Mouse (Mus musculus): ENCODE measurements around the gene Slc35a5. TPM values are rescaled to one million over a fixed set of nuclear protein-coding genes. Genes with fewer than 3 reads are reported as not detected.
A peak's percentile ranks its signal among the peaks of the same experiment; 100 is the strongest.

The Slc35a5 gene
- total and polyA plus RNA-seq, 2 experiments from 2014 or later = 11.6 to 47.7 TPM

DNA sequence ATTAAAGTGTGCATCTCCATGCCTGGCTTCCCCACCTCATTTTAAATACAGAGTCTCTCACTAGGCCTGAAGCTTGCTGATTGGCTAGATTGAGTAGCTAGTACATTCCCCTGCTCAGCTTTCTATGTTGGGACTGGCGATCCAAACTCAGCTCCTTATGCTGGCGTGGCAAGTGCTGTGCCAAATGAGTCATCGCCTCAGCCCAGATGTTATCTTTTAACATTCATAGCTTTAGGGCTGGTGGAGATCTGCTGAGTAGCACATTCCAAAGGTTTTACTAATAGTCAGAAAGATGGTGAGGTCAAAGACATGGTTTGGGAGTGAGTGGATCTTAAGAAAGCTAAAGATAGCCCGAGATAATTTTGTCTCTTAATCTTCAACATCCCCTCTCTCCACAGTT is 48.0 kb downstream of the Slc35a5 start:
- Histone ChIP-seq H3K27me3 (ENCODE audit: control insufficient read depth, insufficient read depth, low read length) (no peaks in the 10 kb centered on the region), H3K4me1 (ENCODE audit: control insufficient read depth, insufficient read depth) (peaks cover 10% of the 10 kb centered on the region), H3K4me2 (ENCODE audit: low read depth, low read length) (no peak overlapping the region), H3K9me3 (replicated peaks; ENCODE audit: control insufficient read depth, low read length) (no peaks in the 10 kb centered on the region), H3K36me3 (replicated peaks; ENCODE audit: control insufficient read depth, insufficient read depth, low read length) (0 out of 2 replicates have a peak, but pooled peaks cover 8% of the 10 kb centered on the region), H3K9ac (replicated peaks; ENCODE audit: low read depth, low read length) (no peak overlapping the region), H3K4me3 (ENCODE audit: low read depth, low read length) (no peak overlapping the region), H3K27ac (ENCODE audit: low read depth) (peak overlapping the region; percentile 0; the same call in 1 of the 2 replicates)
- WGBS = 4% methylated on average over 4 of the region's 4 CpGs
- TF ChIP-seq EP300 (IDR thresholded peaks at IDR 0.05; ENCODE audit: low read depth) (no peak), CTCF (IDR thresholded peaks at IDR 0.05; ENCODE audit: low read depth) (no peak)
- ATAC-seq (ENCODE audit: insufficient read depth, low read depth) (peak; percentile 86), DNase-seq (ENCODE audit: low spot score) (no peak)

DNA sequence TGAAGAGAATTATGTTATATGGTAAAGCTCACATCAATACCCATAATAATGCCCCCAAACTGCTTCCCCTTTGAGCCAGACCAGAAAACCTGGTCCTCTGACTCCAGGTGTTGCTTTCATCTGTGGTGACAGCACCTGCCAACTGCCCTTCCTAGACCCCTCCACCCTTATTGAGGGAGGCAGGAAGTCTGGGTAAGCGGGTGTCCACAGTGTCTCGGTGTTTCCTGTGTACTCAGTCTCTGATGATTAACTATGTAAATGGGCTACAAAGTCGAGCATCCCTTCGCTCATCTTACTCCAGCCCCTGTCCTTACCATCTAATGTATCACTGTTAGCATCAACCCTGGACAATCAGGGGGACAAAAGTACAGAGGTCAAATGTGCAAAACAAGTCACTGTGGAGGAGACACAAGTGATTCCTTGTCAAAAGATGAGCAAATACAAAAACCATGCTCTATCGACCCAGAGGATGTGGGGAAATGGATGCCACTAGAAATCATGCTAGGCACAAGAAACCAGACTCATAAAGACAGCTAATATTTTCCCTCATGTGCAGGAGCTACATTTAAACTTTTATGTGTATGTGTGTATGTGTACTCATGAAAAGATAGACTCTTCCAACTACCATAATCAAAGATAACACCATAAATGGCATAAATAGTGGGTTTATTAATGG is 50.2 kb downstream of the Slc35a5 start:
- Histone ChIP-seq H3K9me3 (replicated peaks; ENCODE audit: control insufficient read depth, low read length) (no peaks in the 10 kb centered on the region), H3K9ac (replicated peaks; ENCODE audit: low read depth, low read length) (no peak overlapping the region), H3K4me1 (ENCODE audit: control insufficient read depth, insufficient read depth) (peaks cover 14% of the 10 kb centered on the region), H3K27ac (ENCODE audit: low read depth) (no peak overlapping the region), H3K36me3 (replicated peaks; ENCODE audit: control insufficient read depth, insufficient read depth, low read length) (peaks cover 11% of the 10 kb centered on the region; the same call in 1 of the 2 replicates), H3K27me3 (ENCODE audit: control insufficient read depth, insufficient read depth, low read length) (no peaks in the 10 kb centered on the region), H3K4me2 (ENCODE audit: low read depth, low read length) (no peak overlapping the region), H3K4me3 (ENCODE audit: low read depth, low read length) (no peak overlapping the region)
- 57% methylated on average over 5 of the region's 5 CpGs for WGBS
- no peak for TF ChIP-seq CTCF (IDR thresholded peaks at IDR 0.05; ENCODE audit: low read depth)
- no peak for TF ChIP-seq EP300 (IDR thresholded peaks at IDR 0.05; ENCODE audit: low read depth)
- ATAC-seq (ENCODE audit: insufficient read depth, low read depth) (no peak), DNase-seq (ENCODE audit: low spot score) (no peak)

DNA sequence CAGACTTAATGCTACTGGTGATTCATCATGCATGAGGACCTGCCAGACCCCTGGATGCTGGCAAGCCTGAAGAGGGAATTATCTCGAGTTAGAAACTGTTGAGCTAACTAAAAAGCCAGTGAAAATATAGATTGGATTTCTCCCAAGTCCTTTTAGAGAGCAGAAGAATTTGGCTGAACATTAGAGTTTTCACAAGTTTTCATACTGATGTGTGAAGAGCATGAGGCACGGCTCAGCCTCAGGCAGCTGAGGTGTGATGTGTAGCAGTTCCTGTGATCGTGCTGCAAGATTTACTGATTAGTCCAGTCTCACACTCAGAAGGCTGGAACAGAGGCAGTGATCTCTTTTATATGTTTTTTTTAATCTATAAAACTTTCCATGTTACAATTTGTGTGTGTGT is 53.5 kb downstream of the Slc35a5 start:
- DNase-seq (ENCODE audit: low spot score) (no peak), ATAC-seq (ENCODE audit: insufficient read depth, low read depth) (no peak)
- no peak overlapping the region for H3K9ac ChIP-seq (replicated peaks; ENCODE audit: low read depth, low read length)
- no peak for TF ChIP-seq CTCF (IDR thresholded peaks at IDR 0.05; ENCODE audit: low read depth)
- no peak for TF ChIP-seq EP300 (IDR thresholded peaks at IDR 0.05; ENCODE audit: low read depth)
- peaks cover 7% of the 10 kb centered on the region; the same call in 1 of the 2 replicates for H3K36me3 ChIP-seq (replicated peaks; ENCODE audit: control insufficient read depth, insufficient read depth, low read length)
- no peak overlapping the region for H3K27ac ChIP-seq (ENCODE audit: low read depth)
- H3K9me3 ChIP-seq (replicated peaks; ENCODE audit: control insufficient read depth, low read length) = no peaks in the 10 kb centered on the region
- 41% methylated on average over 3 of the region's 3 CpGs for WGBS
- H3K27me3 ChIP-seq (ENCODE audit: control insufficient read depth, insufficient read depth, low read length) = no peaks in the 10 kb centered on the region
- H3K4me3 ChIP-seq (ENCODE audit: low read depth, low read length) = no peak overlapping the region
- H3K4me1 ChIP-seq (ENCODE audit: control insufficient read depth, insufficient read depth) = peaks cover 18% of the 10 kb centered on the region
- no peak overlapping the region for H3K4me2 ChIP-seq (ENCODE audit: low read depth, low read length)

DNA sequence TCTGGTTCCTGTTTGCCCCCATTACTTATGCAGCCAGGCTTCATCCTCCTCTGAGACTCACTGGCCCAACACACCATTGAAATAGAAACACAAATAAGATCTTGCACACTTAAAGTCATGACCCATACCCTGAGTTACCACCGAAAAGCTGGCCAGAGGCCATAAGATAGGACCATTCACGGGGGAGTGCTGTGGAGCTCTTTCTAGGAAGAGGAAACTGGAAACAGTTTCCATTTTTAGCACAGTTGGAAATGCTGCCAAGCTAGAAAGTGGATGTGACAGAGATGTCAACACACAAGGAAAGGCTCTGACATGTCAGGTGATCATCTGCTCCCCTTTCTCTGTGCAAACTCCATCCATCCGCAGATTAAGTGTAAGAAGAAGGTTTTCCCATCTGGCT is 57.6 kb downstream of the Slc35a5 start:
- H3K4me3 ChIP-seq (ENCODE audit: low read depth, low read length) = no peak overlapping the region
- peak overlapping the region; percentile 22 for H3K27ac ChIP-seq (ENCODE audit: low read depth)
- no peaks in the 10 kb centered on the region for H3K9me3 ChIP-seq (replicated peaks; ENCODE audit: control insufficient read depth, low read length)
- WGBS = 6% methylated on average over 3 of the region's 3 CpGs
- DNase-seq (ENCODE audit: low spot score) (peak; percentile 92), ATAC-seq (ENCODE audit: insufficient read depth, low read depth) (peak; percentile 95)
- TF ChIP-seq EP300 (IDR thresholded peaks at IDR 0.05; ENCODE audit: low read depth) = peak; percentile 69; the same call in 1 of the 2 replicates
- no peak for TF ChIP-seq CTCF (IDR thresholded peaks at IDR 0.05; ENCODE audit: low read depth)
- H3K27me3 ChIP-seq (ENCODE audit: control insufficient read depth, insufficient read depth, low read length) = no peaks in the 10 kb centered on the region
- peak overlapping the region; percentile 15; the same call in 1 of the 2 replicates for H3K4me2 ChIP-seq (ENCODE audit: low read depth, low read length)
- no peak overlapping the region for H3K9ac ChIP-seq (replicated peaks; ENCODE audit: low read depth, low read length)
- peaks cover 4% of the 10 kb centered on the region; the same call in 1 of the 2 replicates for H3K36me3 ChIP-seq (replicated peaks; ENCODE audit: control insufficient read depth, insufficient read depth, low read length)
- H3K4me1 ChIP-seq (ENCODE audit: control insufficient read depth, insufficient read depth) = peaks cover 38% of the 10 kb centered on the region

DNA sequence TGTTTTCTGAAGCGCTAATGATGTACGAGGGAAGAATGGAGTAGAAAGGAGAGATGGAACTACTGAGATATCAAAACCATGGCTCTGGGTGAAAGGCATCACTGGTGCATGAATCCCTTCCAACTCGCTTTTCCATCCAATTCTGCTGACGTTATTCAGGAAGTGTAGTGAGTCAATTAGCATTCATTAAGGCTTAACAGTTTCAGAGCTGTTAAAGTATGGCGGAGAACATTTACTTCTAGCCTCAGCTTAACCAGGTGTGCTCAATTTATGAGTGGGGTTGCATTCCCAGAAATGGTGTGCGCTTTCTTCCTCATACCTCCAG is 59.7 kb downstream of the Slc35a5 start:
- H3K9me3 ChIP-seq (replicated peaks; ENCODE audit: control insufficient read depth, low read length) = no peaks in the 10 kb centered on the region
- no peaks in the 10 kb centered on the region for H3K27me3 ChIP-seq (ENCODE audit: control insufficient read depth, insufficient read depth, low read length)
- ATAC-seq (ENCODE audit: insufficient read depth, low read depth) = no peak
- 65% methylated on average over 6 of the region's 6 CpGs for WGBS
- peak overlapping the region; percentile 71 for H3K4me2 ChIP-seq (ENCODE audit: low read depth, low read length)
- H3K36me3 ChIP-seq (replicated peaks; ENCODE audit: control insufficient read depth, insufficient read depth, low read length) = no peaks in the 10 kb centered on the region
- peak overlapping the region; percentile 47; the same call in 1 of the 2 replicates for H3K4me3 ChIP-seq (ENCODE audit: low read depth, low read length)
- no peak for DNase-seq (ENCODE audit: low spot score)
- no peak overlapping the region for H3K27ac ChIP-seq (ENCODE audit: low read depth)
- H3K4me1 ChIP-seq (ENCODE audit: control insufficient read depth, insufficient read depth) = peaks cover 45% of the 10 kb centered on the region
- no peak for TF ChIP-seq CTCF (IDR thresholded peaks at IDR 0.05; ENCODE audit: low read depth)
- TF ChIP-seq EP300 (IDR thresholded peaks at IDR 0.05; ENCODE audit: low read depth) = no peak
- H3K9ac ChIP-seq (replicated peaks; ENCODE audit: low read depth, low read length) = 0 out of 2 replicates have a peak overlapping the region, but pooled peaks have one; percentile 9

All from heart, postnatal 0 days (tissue).